Mouse (Mus musculus): ENCODE results near the gene Ep300.

- no peak for TF ChIP-seq POLR2A (IDR thresholded peaks at IDR 0.05; ENCODE audit: low read depth, low read length)
- no peak for TF ChIP-seq CTCF (conservative IDR thresholded peaks at IDR 0.05; ENCODE audit: insufficient read depth, insufficient read length, low read depth, low read length)
Observed at GRCm38 (mm10) chr15:81584913-81585745, at the start of gene Ep300.
